Mouse (Mus musculus) cerebellum, adult 2 months (tissue): ENCODE results near the gene Tvp23a. TPM values are rescaled to one million over a fixed set of nuclear protein-coding genes. Genes with fewer than 3 reads are reported as not detected.

Experiments
- DNase-seq, 2 experiments: peaks; one replicate each; pipeline ENCODE4 v3.0.0; 2021
- H3K27ac ChIP-seq: fragments of 200-500 bp; 2 replicates; pipeline ENCODE4 v1.5.1; 2012; ENCODE audit warnings: low read length, control low read depth, inconsistent platforms; ENCODE audit not compliant: insufficient read depth
- H3K27me3 ChIP-seq: fragments of 200-500 bp; 2 replicates; pipeline ENCODE4 v1.6.1; 2012; ENCODE audit warnings: inconsistent platforms, mild to moderate bottlenecking, low read length, moderate library complexity; ENCODE audit not compliant: control insufficient read depth, insufficient read depth
- H3K4me1 ChIP-seq: fragments of 200-500 bp; 2 replicates; pipeline ENCODE4 v1.6.1; 2011; ENCODE audit warnings: low read length; ENCODE audit not compliant: control insufficient read depth, insufficient read depth
- H3K4me3 ChIP-seq: fragments of 200-500 bp; replicated peaks from 2 replicates; pipeline ENCODE3; 2011; ENCODE audit warnings: mild to moderate bottlenecking, low read depth, low read length, control low read depth; ENCODE audit not compliant: insufficient read depth
- CTCF ChIP-seq: fragments of 200-500 bp; IDR thresholded peaks from 2 replicates; pipeline ENCODE4 v1.5.1; 2011; ENCODE audit warnings: low read depth, mild to moderate bottlenecking, control low read depth, low read length, moderate library complexity, borderline replicate concordance; ENCODE audit not compliant: insufficient read depth
- POLR2A ChIP-seq: fragments of 200-500 bp; IDR thresholded peaks from 2 replicates; pipeline ENCODE4 v1.6.1; 2011; ENCODE audit warnings: low read length, control low read depth, borderline replicate concordance; ENCODE audit not compliant: insufficient read depth
- WGBS: fragments of 180-500 bp; shearing (Covaris S2); methylation state at CpG from one replicate; pipeline ENCODE4 v1.1.7; 2018; 5-methylcytosine and 5-hydroxymethylcytosine counted together
- polyA plus RNA-seq: library from polyadenylated mRNA; depleted of rRNA; stranded (reverse); fragments of >200 nt; gene quantifications from 2 replicates; pipeline ENCODE4 v1.2.3, GENCODE M21; 2012

Gene Tvp23a
- polyA plus RNA-seq, 1 experiment, result 27.3 TPM

GRCm38 (mm10) chr16:10451906-10452305 is 4.7 kb upstream of the Tvp23a start:
- 91% methylated on average over 2 of the region's 2 CpGs for WGBS
- Histone ChIP-seq H3K27me3 (no peaks in the 10 kb centered on the region), H3K4me3 (no peak overlapping the region), H3K4me1 (peaks cover 4% of the 10 kb centered on the region), H3K27ac (no peak overlapping the region)
- DNase-seq, result no peak
- TF ChIP-seq POLR2A (no peak), CTCF (no peak)

GRCm38 (mm10) chr16:10448931-10449330 is 1.8 kb upstream of the Tvp23a start:
- no peaks in the 10 kb centered on the region for H3K27me3 ChIP-seq
- peaks cover 9% of the 10 kb centered on the region for H3K4me1 ChIP-seq
- H3K27ac ChIP-seq, result no peak overlapping the region
- 87% methylated on average over 9 of the region's 9 CpGs for WGBS
- no peak for DNase-seq
- no peak overlapping the region for H3K4me3 ChIP-seq
- no peak for TF ChIP-seq CTCF

GRCm38 (mm10) chr16:10447781-10448180 is 619 bp upstream of the Tvp23a start:
- Histone ChIP-seq H3K27me3 (no peaks in the 10 kb centered on the region), H3K4me3 (peak overlapping the region; percentile 80), H3K27ac (peak overlapping the region; percentile 64), H3K4me1 (peaks cover 10% of the 10 kb centered on the region)
- WGBS, result 66% methylated on average over 2 of the region's 2 CpGs
- peak; percentile 8 to 22 for DNase-seq
- TF ChIP-seq CTCF (no peak), POLR2A (no peak)

GRCm38 (mm10) chr16:10446573-10447263 is 444 bp downstream of the Tvp23a start:
- Histone ChIP-seq H3K27me3 (no peaks in the 10 kb centered on the region), H3K27ac (0 out of 2 replicates have a peak overlapping the region, but pooled peaks have one; percentile 38), H3K4me1 (peaks cover 10% of the 10 kb centered on the region), H3K4me3 (peak overlapping the region; percentile 80)
- WGBS, result 18% methylated on average over 13 of the region's 13 CpGs
- no peak for TF ChIP-seq CTCF
- no peak for TF ChIP-seq POLR2A
- DNase-seq, result peak in 1 of 2 experiments; percentile 23

- no peak overlapping the region for H3K4me3 ChIP-seq
- no peaks in the 10 kb centered on the region for H3K27me3 ChIP-seq
- no peak for DNase-seq
- TF ChIP-seq POLR2A (no peak), CTCF (no peak)
- peaks cover 10% of the 10 kb centered on the region for H3K4me1 ChIP-seq
- H3K27ac ChIP-seq, result no peak overlapping the region
Observed at GRCm38 (mm10) chr16:10443723-10444122, 3.4 kb downstream of the Tvp23a start.

- Histone ChIP-seq H3K27ac (no peak overlapping the region), H3K4me1 (peaks cover 6% of the 10 kb centered on the region; the same call in 1 of the 2 replicates), H3K4me3 (no peak overlapping the region), H3K27me3 (no peaks in the 10 kb centered on the region)
- TF ChIP-seq CTCF, result no peak
- TF ChIP-seq POLR2A, result no peak
- 94% methylated on average over 4 of the region's 4 CpGs for WGBS
- DNase-seq, result no peak
Observed at GRCm38 (mm10) chr16:10441761-10442160, 5.4 kb downstream of the Tvp23a start.

GRCm38 (mm10) chr16:10441328-10441727 is 5.8 kb downstream of the Tvp23a start:
- Histone ChIP-seq H3K27ac (no peak overlapping the region), H3K27me3 (no peaks in the 10 kb centered on the region), H3K4me1 (peaks cover 6% of the 10 kb centered on the region; the same call in 1 of the 2 replicates), H3K4me3 (no peak overlapping the region)
- WGBS, result 74% methylated on average over 6 of the region's 6 CpGs
- TF ChIP-seq CTCF (no peak), POLR2A (no peak)
- DNase-seq, result no peak

- TF ChIP-seq CTCF (no peak), POLR2A (no peak)
- WGBS, result 37% methylated on average over 5 of the region's 5 CpGs
- Histone ChIP-seq H3K27me3 (no peaks in the 10 kb centered on the region), H3K27ac (no peak overlapping the region), H3K4me1 (no peaks in the 10 kb centered on the region; the same call in 1 of the 2 replicates), H3K4me3 (no peak overlapping the region)
- no peak for DNase-seq
Observed at GRCm38 (mm10) chr16:10438055-10438454, 9.1 kb downstream of the Tvp23a start.
